Mouse (Mus musculus) yolk sac, embryonic 10.5 days (tissue): ENCODE data around the gene Cuedc1.
A peak's percentile ranks its signal among the peaks of the same experiment; 100 is the strongest.
"Not testable (repeated sequence)": the region's sequence is repeated elsewhere in the genome, so short reads cannot be mapped to it uniquely, and the experiment has no call there.

Source experiments
- DNase-seq: peaks from one replicate; pipeline ENCODE4 v3.0.0-alpha.2; 2017; ENCODE audit warnings: low spot score

Gene Cuedc1

DNA sequence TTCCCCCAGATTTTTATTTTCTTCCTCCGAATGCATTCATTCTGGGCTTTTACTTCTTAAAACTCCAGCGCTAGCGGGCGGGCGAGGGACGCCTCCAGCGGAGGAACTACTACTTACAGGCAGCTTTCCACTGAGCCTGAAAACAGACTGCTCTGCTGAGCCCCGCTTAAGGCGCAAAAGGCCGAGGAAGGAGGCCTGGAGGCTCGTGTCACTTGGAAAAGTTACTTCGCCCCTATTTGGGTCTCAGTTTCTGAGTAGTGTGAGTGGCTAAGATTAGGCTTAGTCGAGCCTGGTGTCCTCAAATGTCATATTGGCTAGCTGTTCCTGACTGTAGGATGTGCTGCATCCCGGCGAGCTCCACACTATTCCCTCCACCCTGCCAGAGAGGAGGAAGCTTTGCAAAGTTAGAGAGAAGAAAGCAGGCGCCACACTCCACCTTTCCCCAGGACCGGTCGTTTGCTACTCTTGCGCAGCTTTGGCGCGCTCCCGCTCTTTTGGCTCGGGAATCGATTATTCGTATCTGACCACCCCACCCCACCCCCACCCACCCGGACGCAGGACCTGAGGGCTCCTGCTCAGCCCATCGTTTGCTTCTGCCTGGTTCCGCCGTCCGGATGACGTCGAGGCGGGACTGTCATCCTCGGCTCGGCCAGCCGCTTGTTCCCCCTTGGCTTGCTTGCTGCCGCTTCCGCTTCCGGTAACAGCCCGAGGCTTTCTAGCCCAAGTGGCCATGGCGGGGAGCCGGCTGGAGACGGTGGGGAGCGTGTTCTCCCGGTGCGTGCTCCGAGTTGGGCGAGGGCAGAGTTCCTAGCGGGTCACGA, 106.1 kb downstream of the Cuedc1 start, which contains the start of gene Mrps23:
TSS of gene Mrps23 (plus strand) at position 677 of the 821 bp plus-strand sequence.
- peak; percentile 92 for DNase-seq

GRCm38 (mm10) chr11:88204593-88205368, 106.9 kb downstream of the Cuedc1 start:
- no peak for DNase-seq

DNA sequence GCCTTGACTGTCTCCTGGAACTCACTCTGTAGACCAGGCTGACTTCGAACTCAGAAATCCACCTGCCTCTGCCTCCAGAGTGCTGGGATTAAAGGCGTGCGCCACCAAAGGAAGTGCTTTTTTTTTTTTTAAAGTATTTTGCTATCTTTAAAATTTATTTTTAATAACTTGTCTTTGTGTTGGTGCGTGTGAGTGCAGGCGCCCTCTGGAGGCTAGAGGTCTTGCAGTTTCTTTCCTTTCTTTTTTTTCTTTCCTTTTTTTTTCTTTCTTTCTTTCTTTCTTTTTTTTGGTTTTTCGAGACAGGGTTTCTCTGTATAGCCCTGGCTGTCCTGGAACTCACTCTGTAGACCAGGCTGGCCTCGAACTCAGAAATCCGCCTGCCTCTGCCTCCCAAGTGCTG, 108.7 kb downstream of the Cuedc1 start:
- DNase-seq: not testable (repeated sequence)

GRCm38 (mm10) chr11:88207697-88208096, 109.8 kb downstream of the Cuedc1 start:
- DNase-seq: no peak

DNA sequence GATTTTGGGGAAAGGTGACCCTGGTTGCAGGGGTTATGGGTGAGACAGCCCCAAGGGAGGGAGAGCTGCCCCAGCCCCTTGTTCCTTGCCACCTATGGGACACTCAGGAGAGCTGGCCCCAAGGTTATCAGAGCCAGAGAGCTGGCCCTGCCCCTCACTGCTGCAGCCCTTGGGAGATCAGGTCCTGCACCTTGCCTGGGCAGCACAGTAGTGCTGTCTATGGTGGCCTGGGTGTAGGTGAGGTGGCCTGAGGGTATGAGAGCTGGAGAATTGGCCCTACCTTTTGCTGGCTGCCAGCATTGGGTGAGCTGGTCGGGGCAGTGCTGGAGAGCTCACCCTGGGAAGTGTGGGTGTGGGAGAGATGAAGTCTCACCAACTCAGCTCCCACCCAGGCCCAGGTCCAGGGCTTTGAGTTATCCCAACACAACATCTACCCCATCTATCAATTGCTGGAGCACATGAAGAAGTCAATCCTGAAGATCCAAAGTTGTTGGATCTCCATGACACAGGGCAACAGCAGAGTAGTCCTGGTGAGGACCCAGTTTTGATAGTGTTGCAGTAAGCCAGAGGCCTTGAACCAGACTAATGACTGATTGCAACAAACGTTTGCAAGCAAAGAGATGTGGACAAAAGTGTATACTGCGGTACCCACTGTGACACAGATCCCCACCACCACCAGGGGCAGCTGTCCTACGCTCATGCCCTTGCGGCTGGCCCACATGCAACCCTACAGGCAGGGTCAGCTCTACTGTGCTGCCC, 114.1 kb downstream of the Cuedc1 start:
- DNase-seq: no peak

DNA sequence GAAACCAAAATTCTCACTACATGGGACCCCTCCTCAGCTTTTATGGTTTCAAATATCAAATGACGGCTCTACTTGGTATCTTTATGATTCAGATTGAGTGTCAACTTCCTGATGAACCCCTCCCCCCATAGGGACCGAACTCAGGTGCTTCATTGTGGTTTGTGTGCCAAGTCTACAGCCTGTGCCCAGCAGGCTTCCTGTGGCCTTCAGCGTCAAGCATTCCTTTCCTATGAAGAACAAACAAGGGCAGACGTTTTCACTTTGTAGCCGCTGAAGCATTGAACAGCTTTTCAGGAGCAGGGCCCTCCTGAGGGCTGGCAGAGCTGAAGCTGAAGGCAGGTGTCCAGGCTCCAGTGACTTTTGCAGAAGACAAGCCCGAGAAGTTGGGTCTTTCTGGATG, 115.9 kb downstream of the Cuedc1 start:
- no peak for DNase-seq

DNA sequence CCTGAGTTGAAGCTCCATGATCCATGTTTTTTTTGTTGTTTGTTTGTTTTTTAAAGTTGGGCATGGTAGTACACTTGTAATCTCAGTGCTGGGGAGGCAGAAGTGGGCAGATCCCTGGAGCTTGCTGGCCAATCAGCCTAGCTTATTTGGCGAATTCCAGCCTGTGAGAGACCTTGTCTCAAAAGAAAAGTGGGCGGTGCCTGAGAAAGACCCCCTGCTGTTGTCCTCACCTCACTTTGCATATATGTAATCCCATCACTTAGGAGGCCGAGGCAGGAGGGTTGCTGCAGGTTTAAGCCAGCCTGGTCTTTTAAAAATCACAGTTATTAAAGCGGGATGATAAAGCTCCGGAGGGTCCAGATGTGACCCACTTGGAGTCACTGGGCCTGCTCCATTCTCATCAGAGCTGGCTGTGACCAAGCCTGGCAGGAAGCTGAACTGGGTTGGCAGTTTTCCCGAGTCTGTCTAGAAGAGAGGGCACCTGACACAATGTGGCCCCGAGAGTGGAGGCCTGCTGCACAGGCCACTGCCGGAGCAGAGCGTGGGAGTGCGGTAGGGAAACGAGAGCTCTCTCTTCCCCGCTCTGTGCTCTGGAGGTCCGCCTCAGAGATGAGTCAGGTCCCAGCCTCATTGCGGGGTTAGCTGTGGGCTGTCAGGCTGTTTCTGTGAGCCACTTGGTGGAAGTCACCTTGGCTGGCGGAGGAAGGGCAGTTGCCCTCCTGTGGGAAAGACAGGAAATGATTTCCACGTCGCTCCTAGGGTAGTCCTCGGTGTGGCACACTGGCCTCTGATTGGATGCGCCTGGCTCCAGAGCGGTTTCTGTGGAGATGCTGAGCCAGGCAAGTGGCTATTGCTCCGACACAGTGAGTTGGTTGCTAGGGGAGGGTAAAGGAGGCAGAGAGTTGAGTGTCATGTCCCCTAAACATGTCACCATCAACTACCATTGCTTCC, 117.3 kb downstream of the Cuedc1 start:
- DNase-seq: no peak

- no peak for DNase-seq
These were observed 118.4 kb downstream of the Cuedc1 start for GRCm38 (mm10) chr11:88216231-88216685.

GRCm38 (mm10) chr11:88218155-88218554, 120.3 kb downstream of the Cuedc1 start:
- DNase-seq: no peak

DNA sequence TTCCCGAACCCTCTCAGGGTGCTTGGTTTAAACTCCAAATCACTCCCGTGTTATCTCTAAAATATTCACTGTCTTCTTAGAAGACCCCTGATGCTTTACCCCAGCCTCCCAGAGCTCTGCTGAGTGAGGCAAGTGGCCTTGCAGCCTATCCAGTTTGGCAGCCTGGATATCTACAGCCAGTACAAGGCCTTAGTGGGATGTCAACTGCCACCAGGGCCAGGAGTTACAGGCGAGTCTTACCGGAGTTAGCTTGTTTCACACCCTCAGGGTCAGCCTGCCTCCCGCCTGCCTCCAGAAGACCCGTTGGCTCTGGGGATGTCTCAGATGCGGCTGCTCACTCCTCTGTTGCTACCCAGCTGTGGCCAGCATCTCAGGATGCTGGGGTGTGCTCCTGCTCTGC, 120.7 kb downstream of the Cuedc1 start:
- no peak for DNase-seq

GRCm38 (mm10) chr11:88221929-88222475, 124.1 kb downstream of the Cuedc1 start:
- no peak for DNase-seq

DNA sequence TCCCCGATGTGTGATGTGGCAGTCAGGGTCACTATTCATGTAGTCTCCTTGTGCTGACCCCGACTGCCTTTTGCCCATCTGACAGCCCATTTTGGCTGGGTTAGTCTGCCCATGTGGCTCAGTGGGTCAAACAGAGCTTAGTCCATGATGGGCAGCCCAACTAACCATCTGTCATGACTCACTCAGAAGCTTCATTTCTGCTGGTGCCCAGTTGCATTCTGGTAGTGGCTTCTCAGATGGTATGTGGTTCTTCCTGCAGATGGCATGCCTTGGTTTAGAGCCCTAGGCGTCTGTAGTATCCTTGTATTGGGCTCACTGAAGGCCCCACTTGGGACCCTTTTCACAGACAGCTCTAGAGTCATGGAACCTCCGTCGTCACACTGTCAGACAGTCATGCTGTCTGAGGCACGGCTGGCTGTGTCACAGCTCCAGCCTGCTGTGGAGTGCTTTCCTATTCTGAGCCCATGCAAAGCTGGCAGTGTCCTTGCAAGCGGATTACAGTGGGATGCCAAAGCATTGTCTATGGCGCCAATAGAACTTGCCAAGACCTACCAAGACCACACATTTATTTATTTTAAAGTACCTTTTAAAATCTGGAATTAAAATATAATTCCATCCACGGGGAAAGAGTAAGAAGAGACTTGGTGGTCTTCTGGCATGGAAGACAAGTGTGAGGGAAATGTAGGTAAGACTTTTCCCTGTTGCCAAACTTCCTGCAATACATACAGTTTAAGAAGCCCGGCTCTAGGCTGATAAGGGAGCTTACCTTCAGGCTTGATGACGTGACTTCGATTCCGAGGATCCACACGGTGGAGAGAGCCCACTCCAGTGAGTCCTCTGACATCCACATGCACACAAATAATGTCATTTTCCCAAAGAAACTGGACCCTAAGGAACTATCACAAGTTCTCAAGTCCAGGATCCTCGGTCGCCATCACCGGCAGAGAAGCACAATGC, 129.4 kb downstream of the Cuedc1 start:
- no peak for DNase-seq

DNA sequence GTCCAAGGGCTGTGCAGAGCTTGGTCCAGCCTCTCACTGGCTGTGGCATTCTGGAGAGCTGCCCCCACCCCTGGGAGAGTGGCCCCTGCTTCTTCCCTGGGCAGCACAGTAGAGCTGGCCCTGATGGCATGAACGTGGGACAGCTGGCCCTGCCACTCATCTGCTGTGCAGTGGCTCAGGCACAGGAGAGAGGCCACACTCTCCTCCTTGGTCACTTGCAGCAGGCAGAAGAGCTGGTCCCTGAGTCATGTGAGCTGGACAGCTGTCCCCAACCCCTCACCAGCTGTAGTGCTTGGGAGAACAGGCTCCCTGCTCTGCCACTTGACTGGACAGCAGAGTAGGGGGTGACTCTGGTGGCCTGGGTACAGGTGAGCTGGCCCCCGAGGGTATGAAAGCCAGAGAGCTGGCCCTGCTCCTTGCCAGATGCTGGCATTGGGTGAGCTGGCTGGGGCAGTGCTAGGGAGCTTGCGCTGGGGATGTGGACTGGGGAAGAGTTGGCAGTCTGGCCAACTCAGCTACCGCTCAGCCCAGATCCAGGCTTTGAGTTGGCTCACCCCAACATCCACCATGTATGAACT, 133.4 kb downstream of the Cuedc1 start:
- no peak for DNase-seq

- no peak for DNase-seq
These were observed 135.9 kb downstream of the Cuedc1 start for GRCm38 (mm10) chr11:88233528-88234427.

GRCm38 (mm10) chr11:88234789-88235188, 136.9 kb downstream of the Cuedc1 start:
- no peak for DNase-seq

GRCm38 (mm10) chr11:88235221-88236203, 137.7 kb downstream of the Cuedc1 start:
- DNase-seq: peak; percentile 58

- DNase-seq: no peak
These were observed 142.4 kb downstream of the Cuedc1 start for GRCm38 (mm10) chr11:88240275-88240674.
